Mouse (Mus musculus): ENCODE data around the gene Cc2d2b.

DNA sequence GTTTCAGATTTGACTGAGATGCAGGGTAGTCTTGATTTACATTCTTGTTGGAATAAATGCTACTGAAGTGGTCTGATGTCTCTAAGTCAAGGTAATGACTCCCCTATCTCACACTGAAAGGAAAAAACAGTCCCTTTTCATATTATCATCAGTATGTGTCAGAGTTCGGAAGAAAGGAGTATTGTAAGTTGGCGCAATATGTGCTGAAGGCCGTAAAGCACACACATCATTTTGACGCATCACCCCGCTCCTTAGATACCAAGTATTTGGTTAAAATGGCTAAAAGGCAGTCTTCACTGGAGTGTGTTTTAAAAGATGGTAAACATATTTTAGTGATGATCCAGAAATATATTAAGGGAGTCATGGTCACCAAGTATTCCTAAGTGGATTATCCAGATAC lies 10.9 kb upstream of the Cc2d2b start:
- TF ChIP-seq CTCF (IDR thresholded peaks at IDR 0.05; ENCODE audit: borderline replicate concordance, extremely low read depth, insufficient read depth, insufficient read length) (no peak), POLR2A (IDR thresholded peaks at IDR 0.05; ENCODE audit: borderline replicate concordance, extremely low read depth, insufficient read depth, insufficient read length, poor library complexity, severe bottlenecking) (no peak)
